Mouse (Mus musculus): ENCODE data around the gene Tcp1. TPM values are rescaled to one million over a fixed set of nuclear protein-coding genes. Genes with fewer than 3 reads are reported as not detected.
A peak's percentile ranks its signal among the peaks of the same experiment; 100 is the strongest.

Gene Tcp1
- 68.1 and 110 TPM in 2 replicates for polyA plus RNA-seq (2012; rRNA removed)
- polyA plus RNA-seq (2014; fragmentation: Nextera tagmentation; extraction: Ambion mirVana) = 249 and 251 TPM in 2 replicates

DNA sequence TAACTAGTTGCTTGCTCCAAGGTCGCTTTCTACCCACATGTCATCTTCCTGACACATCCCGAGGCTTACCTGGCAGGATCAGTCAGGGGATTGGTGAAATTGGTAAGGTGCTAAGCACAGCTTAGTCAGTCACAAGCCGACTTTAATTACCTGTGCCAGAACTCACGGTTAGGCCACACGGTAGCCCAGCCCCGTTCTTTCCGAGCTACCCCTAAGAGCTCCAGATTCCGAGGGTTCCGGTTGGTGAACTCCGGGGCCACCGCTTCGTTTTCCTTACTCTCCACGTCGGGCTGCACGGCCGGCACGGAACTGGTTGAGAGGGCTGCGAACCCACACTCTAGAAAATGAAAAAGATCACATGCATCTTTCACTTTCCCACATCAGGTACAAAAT is at the start of gene Tcp1:
Gene Tcp1 (plus strand): TSS at position 214 of the 393 bp plus-strand sequence.
- H3K36me3 ChIP-seq (replicated peaks; ENCODE audit: control insufficient read depth, insufficient read depth, low read depth) = peaks cover 60% of the 10 kb centered on the region
- H3K9me3 ChIP-seq (ENCODE audit: control insufficient read depth, low read length) = no peaks in the 10 kb centered on the region
- TF ChIP-seq EP300 (IDR thresholded peaks at IDR 0.05; ENCODE audit: low read depth) (no peak), CTCF (IDR thresholded peaks at IDR 0.05; ENCODE audit: low read depth) (no peak)
- 0% methylated on average over 18 of the region's 18 CpGs for WGBS (ENCODE audit: insufficient replicate concordance)
- DNase-seq (ENCODE audit: low read depth in 3 of 3, low spot score in 3 of 3) = no peak
- H3K27me3 ChIP-seq (ENCODE audit: control insufficient read depth, insufficient read depth, low read length) = no peaks in the 10 kb centered on the region
- H3K27ac ChIP-seq = peak within 1 kb of the TSS; percentile 73
- peak within 1 kb of the TSS; percentile 73 to 88 for H3K4me3 ChIP-seq (ENCODE audit: insufficient read depth in 1 of 2, low read depth in 2 of 2, low read length in 2 of 2)
- peak within 1 kb of the TSS; percentile 90 for H3K9ac ChIP-seq (replicated peaks)
- no peak for ATAC-seq (ENCODE audit: insufficient read depth)
- H3K4me1 ChIP-seq (replicated peaks; ENCODE audit: control insufficient read depth in 2 of 2, insufficient read depth in 2 of 2, low read length in 1 of 2) = peaks cover 5 to 8% of the 10 kb centered on the region in 2 experiments; a peak in 3 of 4 replicates
- H3K4me2 ChIP-seq (ENCODE audit: low read depth) = peak within 1 kb of the TSS; percentile 91

DNA sequence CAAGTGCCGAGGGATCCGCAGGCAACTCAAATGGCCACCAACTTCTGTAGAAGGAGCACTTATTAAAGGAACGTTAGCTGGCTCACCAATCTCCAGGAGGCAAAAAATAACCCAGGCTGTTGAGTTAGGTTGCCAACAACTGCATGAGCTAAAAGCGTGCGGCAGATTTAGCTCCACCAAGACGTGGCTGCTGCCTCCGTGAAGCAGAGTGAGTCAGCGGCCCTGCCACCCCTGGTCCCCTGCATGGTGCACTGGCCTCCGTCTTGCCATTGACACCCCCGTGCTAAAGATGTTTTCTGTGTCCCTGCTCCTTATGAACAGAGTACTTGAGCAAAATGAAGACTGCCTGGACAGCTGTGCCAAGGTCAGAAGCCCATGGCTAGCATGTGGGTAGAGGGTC is 48.6 kb upstream of the Tcp1 start:
- H3K36me3 ChIP-seq (replicated peaks; ENCODE audit: control insufficient read depth, insufficient read depth, low read depth) = no peaks in the 10 kb centered on the region
- H3K4me1 ChIP-seq (replicated peaks; ENCODE audit: control insufficient read depth in 2 of 2, insufficient read depth in 2 of 2, low read length in 1 of 2) = no peaks in the 10 kb centered on the region
- no peak overlapping the region for H3K4me2 ChIP-seq (ENCODE audit: low read depth)
- ATAC-seq (ENCODE audit: insufficient read depth) (no peak), DNase-seq (ENCODE audit: low read depth in 3 of 3, low spot score in 3 of 3) (no peak)
- 75% methylated on average over 10 of the region's 10 CpGs for WGBS (ENCODE audit: insufficient replicate concordance)
- H3K27ac ChIP-seq = no peak overlapping the region
- no peaks in the 10 kb centered on the region; the same call in 1 of the 2 replicates for H3K27me3 ChIP-seq (ENCODE audit: control insufficient read depth, insufficient read depth, low read length)
- H3K9ac ChIP-seq (replicated peaks) = no peak overlapping the region
- TF ChIP-seq EP300 (IDR thresholded peaks at IDR 0.05; ENCODE audit: low read depth) = no peak
- no peak for TF ChIP-seq CTCF (IDR thresholded peaks at IDR 0.05; ENCODE audit: low read depth)
- no peaks in the 10 kb centered on the region for H3K9me3 ChIP-seq (ENCODE audit: control insufficient read depth, low read length)
- no peak overlapping the region for H3K4me3 ChIP-seq (ENCODE audit: insufficient read depth in 1 of 2, low read depth in 2 of 2, low read length in 2 of 2)

DNA sequence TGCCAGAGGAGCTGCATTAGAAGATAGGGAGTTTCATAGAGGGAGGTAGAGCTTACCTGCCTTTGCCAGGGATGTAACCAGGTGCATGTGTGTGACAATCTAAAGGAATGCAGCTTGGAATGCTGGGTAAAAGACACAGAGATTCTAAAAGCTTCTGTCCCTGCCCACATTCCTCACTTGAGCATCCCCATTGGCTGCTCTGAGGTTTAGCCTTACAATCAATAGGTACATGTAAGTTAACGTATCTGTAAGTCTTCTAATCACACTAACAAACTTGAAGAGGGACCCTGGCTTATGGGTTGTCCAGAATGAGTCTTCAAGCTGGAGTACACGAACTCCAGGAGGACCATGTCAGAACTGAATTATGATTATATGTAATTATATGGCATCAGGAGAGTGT is 47.5 kb upstream of the Tcp1 start, which contains the start of gene Mas1:
Gene Mas1 (minus strand): TSS at position 101 of the 400 bp plus-strand sequence.
- H3K27me3 ChIP-seq (ENCODE audit: control insufficient read depth, insufficient read depth, low read length) = no peaks in the 10 kb centered on the region; the same call in 1 of the 2 replicates
- ATAC-seq (ENCODE audit: insufficient read depth) = no peak
- 32% methylated on average over 2 of the region's 2 CpGs for WGBS (ENCODE audit: insufficient replicate concordance)

DNA sequence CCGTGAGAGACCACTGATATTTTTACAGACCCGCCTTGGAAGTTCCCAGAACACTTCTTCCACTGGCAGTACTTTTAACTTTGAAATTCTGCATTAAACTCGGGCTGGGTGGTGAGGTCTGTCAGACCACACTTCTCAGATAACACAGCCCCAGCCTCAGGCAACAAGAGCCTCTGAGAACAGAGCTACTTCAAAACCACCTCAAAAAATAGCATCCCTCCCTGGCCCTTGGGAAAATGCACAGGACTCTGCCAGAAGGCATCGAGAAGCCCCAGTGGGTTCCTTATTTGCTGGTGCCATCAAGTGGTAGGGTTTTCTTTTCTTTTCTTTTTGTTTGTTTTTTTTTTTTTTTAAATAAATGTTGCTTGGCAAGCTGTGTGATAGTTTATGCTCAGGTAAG is 46.9 kb upstream of the Tcp1 start:
- Histone ChIP-seq H3K4me1 (replicated peaks; ENCODE audit: control insufficient read depth in 2 of 2, insufficient read depth in 2 of 2, low read length in 1 of 2) (no peaks in the 10 kb centered on the region), H3K27me3 (ENCODE audit: control insufficient read depth, insufficient read depth, low read length) (no peaks in the 10 kb centered on the region; the same call in 1 of the 2 replicates), H3K4me3 (ENCODE audit: insufficient read depth in 1 of 2, low read depth in 2 of 2, low read length in 2 of 2) (no peak overlapping the region), H3K36me3 (replicated peaks; ENCODE audit: control insufficient read depth, insufficient read depth, low read depth) (no peaks in the 10 kb centered on the region), H3K27ac (no peak overlapping the region), H3K4me2 (ENCODE audit: low read depth) (no peak overlapping the region), H3K9me3 (ENCODE audit: control insufficient read depth, low read length) (no peaks in the 10 kb centered on the region), H3K9ac (replicated peaks) (no peak overlapping the region)
- WGBS (ENCODE audit: insufficient replicate concordance) = 16% methylated on average over 4 of the region's 4 CpGs
- no peak for ATAC-seq (ENCODE audit: insufficient read depth)
- TF ChIP-seq EP300 (IDR thresholded peaks at IDR 0.05; ENCODE audit: low read depth) (no peak), CTCF (IDR thresholded peaks at IDR 0.05; ENCODE audit: low read depth) (no peak)
- DNase-seq (ENCODE audit: low read depth in 3 of 3, low spot score in 3 of 3) = no peak

More for the DNA sequence above, 47.5 kb upstream of the Tcp1 start, which contains the start of gene Mas1:
- H3K4me2 ChIP-seq (ENCODE audit: low read depth) = no peak within 1 kb of the TSS
- TF ChIP-seq CTCF (IDR thresholded peaks at IDR 0.05; ENCODE audit: low read depth) (no peak), EP300 (IDR thresholded peaks at IDR 0.05; ENCODE audit: low read depth) (no peak)
- no peaks in the 10 kb centered on the region for H3K9me3 ChIP-seq (ENCODE audit: control insufficient read depth, low read length)
- H3K4me3 ChIP-seq (ENCODE audit: insufficient read depth in 1 of 2, low read depth in 2 of 2, low read length in 2 of 2) = no peak within 1 kb of the TSS
- H3K27ac ChIP-seq = no peak within 1 kb of the TSS
- no peak for DNase-seq (ENCODE audit: low read depth in 3 of 3, low spot score in 3 of 3)
- no peak within 1 kb of the TSS for H3K9ac ChIP-seq (replicated peaks)
- H3K4me1 ChIP-seq (replicated peaks; ENCODE audit: control insufficient read depth in 2 of 2, insufficient read depth in 2 of 2, low read length in 1 of 2) = no peaks in the 10 kb centered on the region
- no peaks in the 10 kb centered on the region for H3K36me3 ChIP-seq (replicated peaks; ENCODE audit: control insufficient read depth, insufficient read depth, low read depth)

DNA sequence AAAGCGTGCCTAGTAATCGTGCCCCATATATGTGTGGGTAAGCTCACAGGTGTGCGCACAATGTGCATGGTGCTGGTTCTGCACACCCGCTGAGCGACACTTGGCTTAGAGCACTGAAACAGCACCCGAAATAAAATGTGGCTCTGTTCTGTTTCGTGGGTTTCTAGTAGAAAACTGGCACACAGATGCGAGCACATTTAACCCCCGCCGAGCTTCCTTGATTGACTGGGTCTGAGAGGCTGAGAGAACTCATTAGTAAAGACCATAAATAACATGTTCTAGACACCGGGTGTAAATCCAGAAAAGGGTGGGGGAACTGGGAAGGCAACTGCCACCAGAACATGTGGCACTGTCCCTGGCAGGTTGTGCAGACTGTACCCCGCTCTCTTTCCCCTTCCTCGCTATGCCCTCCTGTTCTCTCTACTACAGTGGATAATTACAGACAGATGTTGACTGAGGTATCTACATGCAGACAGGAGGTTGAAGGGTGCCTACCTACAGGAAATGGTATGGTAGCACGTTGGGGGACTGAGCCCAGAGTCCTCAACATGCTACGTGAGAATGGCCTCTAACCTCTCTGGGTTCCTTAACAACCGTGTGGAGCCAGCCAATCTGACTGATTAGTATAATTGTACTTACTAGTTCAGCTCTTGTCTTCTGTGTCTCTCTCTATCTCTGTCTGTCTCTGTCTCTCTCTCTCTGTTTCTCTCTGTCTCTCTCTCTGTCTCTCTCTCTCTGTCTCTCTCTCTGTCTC is 43.0 kb upstream of the Tcp1 start:
- H3K27me3 ChIP-seq (ENCODE audit: control insufficient read depth, insufficient read depth, low read length) = no peaks in the 10 kb centered on the region; the same call in 1 of the 2 replicates
- ATAC-seq (ENCODE audit: insufficient read depth) = no peak
- TF ChIP-seq CTCF (IDR thresholded peaks at IDR 0.05; ENCODE audit: low read depth) (no peak), EP300 (IDR thresholded peaks at IDR 0.05; ENCODE audit: low read depth) (no peak)
- no peak overlapping the region for H3K4me3 ChIP-seq (ENCODE audit: insufficient read depth in 1 of 2, low read depth in 2 of 2, low read length in 2 of 2)
- H3K4me2 ChIP-seq (ENCODE audit: low read depth) = no peak overlapping the region
- no peaks in the 10 kb centered on the region for H3K9me3 ChIP-seq (ENCODE audit: control insufficient read depth, low read length)
- DNase-seq (ENCODE audit: low read depth in 3 of 3, low spot score in 3 of 3) = no peak
- H3K9ac ChIP-seq (replicated peaks) = no peak overlapping the region
- H3K27ac ChIP-seq = no peak overlapping the region
- H3K4me1 ChIP-seq (replicated peaks; ENCODE audit: control insufficient read depth in 2 of 2, insufficient read depth in 2 of 2, low read length in 1 of 2) = no peaks in the 10 kb centered on the region
- 56% methylated on average over 16 of the region's 16 CpGs for WGBS (ENCODE audit: insufficient replicate concordance)
- H3K36me3 ChIP-seq (replicated peaks; ENCODE audit: control insufficient read depth, insufficient read depth, low read depth) = no peaks in the 10 kb centered on the region
